Mouse (Mus musculus): ENCODE measurements around the gene Kctd20. TPM values are rescaled to one million over a fixed set of nuclear protein-coding genes. Genes with fewer than 3 reads are reported as not detected.

Gene Kctd20
- polyA plus RNA-seq, 2 experiments: 66.6 to 82.9 TPM

- ATAC-seq (ENCODE audit: low FRiP score, low read depth) (peak; percentile 12; the same call in 1 of the 2 replicates), DNase-seq (ENCODE audit: low spot score) (no peak)
- Histone ChIP-seq H3K27ac (replicated peaks; ENCODE audit: low read depth, low read length) (no peak overlapping the region), H3K9ac (ENCODE audit: low read depth, low read length, severe bottlenecking) (peak overlapping the region; percentile 49), H3K36me3 (ENCODE audit: control insufficient read depth, insufficient read depth, low read length) (no peaks in the 10 kb centered on the region), H3K4me1 (ENCODE audit: control insufficient read depth, insufficient read depth, low read length) (no peaks in the 10 kb centered on the region), H3K4me2 (replicated peaks; ENCODE audit: low read depth, low read length, severe bottlenecking) (peak overlapping the region; percentile 47), H3K4me3 (replicated peaks; ENCODE audit: low read length) (peak overlapping the region; percentile 24), H3K9me3 (ENCODE audit: control insufficient read depth, low read length) (no peaks in the 10 kb centered on the region), H3K27me3 (ENCODE audit: control insufficient read depth, insufficient read depth, low read length) (0 out of 2 replicates have a peak, but pooled peaks cover 7% of the 10 kb centered on the region)
- no peak for TF ChIP-seq POLR2A (IDR thresholded peaks at IDR 0.05; ENCODE audit: borderline replicate concordance, extremely low read depth, insufficient read depth, insufficient read length)
- WGBS: 10% methylated on average over 28 of the region's 29 CpGs
These were observed 42.4 kb upstream of the Kctd20 start for GRCm38 (mm10) chr17:28909252-28909941.

- no peak for TF ChIP-seq POLR2A (IDR thresholded peaks at IDR 0.05; ENCODE audit: borderline replicate concordance, extremely low read depth, insufficient read depth, insufficient read length)
- no peak overlapping the region for H3K4me3 ChIP-seq (replicated peaks; ENCODE audit: low read length)
- ATAC-seq (ENCODE audit: low FRiP score, low read depth) (no peak), DNase-seq (ENCODE audit: low spot score) (no peak)
- 22% methylated on average over 7 of the region's 7 CpGs for WGBS
- H3K27ac ChIP-seq (replicated peaks; ENCODE audit: low read depth, low read length): no peak overlapping the region
- no peaks in the 10 kb centered on the region for H3K36me3 ChIP-seq (ENCODE audit: control insufficient read depth, insufficient read depth, low read length)
- H3K4me2 ChIP-seq (replicated peaks; ENCODE audit: low read depth, low read length, severe bottlenecking): no peak overlapping the region
- no peak overlapping the region for H3K9ac ChIP-seq (ENCODE audit: low read depth, low read length, severe bottlenecking)
- H3K9me3 ChIP-seq (ENCODE audit: control insufficient read depth, low read length): no peaks in the 10 kb centered on the region
- H3K27me3 ChIP-seq (ENCODE audit: control insufficient read depth, insufficient read depth, low read length): 0 out of 2 replicates have a peak, but pooled peaks cover 7% of the 10 kb centered on the region
- no peaks in the 10 kb centered on the region for H3K4me1 ChIP-seq (ENCODE audit: control insufficient read depth, insufficient read depth, low read length)
These were observed 41.6 kb upstream of the Kctd20 start for GRCm38 (mm10) chr17:28910139-28910538.

GRCm38 (mm10) chr17:28913200-28913599 is 38.5 kb upstream of the Kctd20 start:
- Histone ChIP-seq H3K36me3 (ENCODE audit: control insufficient read depth, insufficient read depth, low read length) (no peaks in the 10 kb centered on the region), H3K4me2 (replicated peaks; ENCODE audit: low read depth, low read length, severe bottlenecking) (no peak overlapping the region), H3K27ac (replicated peaks; ENCODE audit: low read depth, low read length) (no peak overlapping the region), H3K4me1 (ENCODE audit: control insufficient read depth, insufficient read depth, low read length) (no peaks in the 10 kb centered on the region), H3K9me3 (ENCODE audit: control insufficient read depth, low read length) (no peaks in the 10 kb centered on the region), H3K27me3 (ENCODE audit: control insufficient read depth, insufficient read depth, low read length) (0 out of 2 replicates have a peak, but pooled peaks cover 7% of the 10 kb centered on the region), H3K9ac (ENCODE audit: low read depth, low read length, severe bottlenecking) (no peak overlapping the region), H3K4me3 (replicated peaks; ENCODE audit: low read length) (no peak overlapping the region)
- ATAC-seq (ENCODE audit: low FRiP score, low read depth) (no peak), DNase-seq (ENCODE audit: low spot score) (no peak)
- no peak for TF ChIP-seq POLR2A (IDR thresholded peaks at IDR 0.05; ENCODE audit: borderline replicate concordance, extremely low read depth, insufficient read depth, insufficient read length)
- 78% methylated on average over 5 of the region's 5 CpGs for WGBS

- Histone ChIP-seq H3K36me3 (ENCODE audit: control insufficient read depth, insufficient read depth, low read length) (no peaks in the 10 kb centered on the region), H3K4me2 (replicated peaks; ENCODE audit: low read depth, low read length, severe bottlenecking) (no peak overlapping the region), H3K27me3 (ENCODE audit: control insufficient read depth, insufficient read depth, low read length) (0 out of 2 replicates have a peak, but pooled peaks cover 7% of the 10 kb centered on the region), H3K4me3 (replicated peaks; ENCODE audit: low read length) (no peak overlapping the region), H3K27ac (replicated peaks; ENCODE audit: low read depth, low read length) (no peak overlapping the region), H3K4me1 (ENCODE audit: control insufficient read depth, insufficient read depth, low read length) (no peaks in the 10 kb centered on the region), H3K9me3 (ENCODE audit: control insufficient read depth, low read length) (no peaks in the 10 kb centered on the region), H3K9ac (ENCODE audit: low read depth, low read length, severe bottlenecking) (no peak overlapping the region)
- DNase-seq (ENCODE audit: low spot score): no peak
- no peak for ATAC-seq (ENCODE audit: low FRiP score, low read depth)
- TF ChIP-seq POLR2A (IDR thresholded peaks at IDR 0.05; ENCODE audit: borderline replicate concordance, extremely low read depth, insufficient read depth, insufficient read length): no peak
- WGBS: 72% methylated on average over 6 of the region's 6 CpGs
These were observed 37.8 kb upstream of the Kctd20 start for GRCm38 (mm10) chr17:28913940-28914339.

DNA sequence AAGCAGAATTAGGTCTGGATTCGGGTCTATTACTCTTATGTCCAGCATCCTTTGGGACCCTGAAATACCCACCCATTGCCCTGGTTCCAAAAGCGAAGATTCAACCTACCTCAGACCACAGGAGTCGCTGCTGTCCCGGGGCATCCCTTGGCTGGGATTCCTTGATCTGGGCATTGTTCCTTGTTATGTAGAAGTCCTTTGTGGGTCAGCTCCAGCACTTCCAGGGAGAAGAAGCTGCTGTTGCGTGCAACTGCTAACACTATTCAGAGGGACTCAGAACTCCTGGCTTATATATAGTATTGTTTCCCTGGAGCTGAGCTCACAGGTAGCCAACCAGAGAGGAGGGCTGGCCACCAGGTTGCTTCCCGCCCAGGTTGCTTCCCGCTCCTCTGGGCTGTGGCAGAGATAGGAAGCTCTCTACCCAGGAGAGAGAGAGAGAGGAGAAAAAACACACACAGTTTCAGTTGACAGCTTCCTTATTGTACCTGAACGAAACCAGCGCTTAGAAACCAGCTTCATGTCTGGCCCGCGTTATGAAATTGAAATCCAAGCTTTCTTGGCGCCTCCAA is 36.6 kb upstream of the Kctd20 start, which contains the start of gene 4930539E08Rik:
Gene 4930539E08Rik (minus strand): TSS at position 265 of the 569 bp plus-strand sequence.
- Histone ChIP-seq H3K9ac (ENCODE audit: low read depth, low read length, severe bottlenecking) (no peak within 1 kb of the TSS), H3K4me3 (replicated peaks; ENCODE audit: low read length) (no peak within 1 kb of the TSS), H3K36me3 (ENCODE audit: control insufficient read depth, insufficient read depth, low read length) (no peaks in the 10 kb centered on the region), H3K4me2 (replicated peaks; ENCODE audit: low read depth, low read length, severe bottlenecking) (no peak within 1 kb of the TSS), H3K27ac (replicated peaks; ENCODE audit: low read depth, low read length) (no peak within 1 kb of the TSS), H3K9me3 (ENCODE audit: control insufficient read depth, low read length) (no peaks in the 10 kb centered on the region), H3K27me3 (ENCODE audit: control insufficient read depth, insufficient read depth, low read length) (0 out of 2 replicates have a peak, but pooled peaks cover 4% of the 10 kb centered on the region), H3K4me1 (ENCODE audit: control insufficient read depth, insufficient read depth, low read length) (no peaks in the 10 kb centered on the region)
- no peak for TF ChIP-seq POLR2A (IDR thresholded peaks at IDR 0.05; ENCODE audit: borderline replicate concordance, extremely low read depth, insufficient read depth, insufficient read length)
- WGBS: 62% methylated on average over 12 of the region's 12 CpGs
- DNase-seq (ENCODE audit: low spot score): no peak
- ATAC-seq (ENCODE audit: low FRiP score, low read depth): no peak

Measured in limb, embryonic 14.5 days (tissue).